Mouse (Mus musculus) MEL (cell line): ENCODE measurements around the gene A730015C16Rik. TPM values are rescaled to one million over a fixed set of nuclear protein-coding genes. Genes with fewer than 3 reads are reported as not detected.

Source experiments
- DNase-seq: peaks from one replicate; pipeline ENCODE4 v3.0.0; 2011; ENCODE audit warnings: low read depth, low spot score
- H3K27ac ChIP-seq: 2 replicates; pipeline ENCODE4 v1.5.1; 2012; ENCODE audit warnings: low read depth, mild to moderate bottlenecking, control low read depth, low read length, moderate library complexity; ENCODE audit not compliant: control insufficient read depth
- H3K27me3 ChIP-seq, 2 experiments: fragments of 150-350 bp in 1 of 2; sonication (generic) in 1 of 2; 2 replicates each; pipeline ENCODE4 v1.6.1; 2012; ENCODE audit warnings: low read length in 2 of 2, mild to moderate bottlenecking in 2 of 2, improper control_type of control experiment in 1 of 2, moderate library complexity in 1 of 2; ENCODE audit not compliant: insufficient read depth in 2 of 2, control insufficient read depth in 1 of 2
- H3K36me3 ChIP-seq, 2 experiments: 2 replicates each; pipeline ENCODE4 v1.6.1; 2012 to 2014; ENCODE audit warnings: low read length in 2 of 2, improper control_type of control experiment in 1 of 2, inconsistent platforms in 1 of 2, mild to moderate bottlenecking in 1 of 2; ENCODE audit not compliant: insufficient read depth in 2 of 2, control insufficient read depth in 1 of 2
- H3K4me1 ChIP-seq, 2 experiments: fragments of 150-350 bp in 1 of 2; sonication (generic) in 1 of 2; 2 replicates each; pipeline ENCODE4 v1.6.1; 2012; ENCODE audit warnings: low read length in 2 of 2, improper control_type of control experiment in 1 of 2, mild to moderate bottlenecking in 1 of 2; ENCODE audit not compliant: insufficient read depth in 2 of 2, control insufficient read depth in 1 of 2
- H3K4me3 ChIP-seq, 2 experiments: fragments of 150-350 bp in 1 of 2; sonication (generic) in 1 of 2; 2 replicates each; pipeline ENCODE4 v1.5.1; 2012; ENCODE audit warnings: low read depth in 2 of 2, low read length in 2 of 2, mild to moderate bottlenecking in 2 of 2, moderate library complexity in 2 of 2, control low read depth in 1 of 2, improper control_type of control experiment in 1 of 2; ENCODE audit not compliant: control insufficient read depth in 1 of 2, insufficient read depth in 1 of 2
- H3K79me2 ChIP-seq: 2 replicates; pipeline ENCODE4 v1.6.1; 2012; ENCODE audit warnings: mild to moderate bottlenecking, low read length, moderate library complexity; ENCODE audit not compliant: control insufficient read depth, poor library complexity, insufficient read depth
- H3K9ac ChIP-seq: 2 replicates; pipeline ENCODE4 v1.6.1; 2012; ENCODE audit warnings: low read depth, mild to moderate bottlenecking, control low read depth, low read length, moderate library complexity; ENCODE audit not compliant: control insufficient read depth, poor library complexity, severe bottlenecking
- H3K9me3 ChIP-seq: fragments of 150-350 bp; sonication (generic); replicated peaks from 2 replicates; pipeline ENCODE4 v1.6.1; 2012; ENCODE audit warnings: mild to moderate bottlenecking, low read length, improper control_type of control experiment, moderate library complexity; ENCODE audit not compliant: insufficient read depth
- BHLHE40 ChIP-seq: IDR thresholded peaks from 2 replicates; pipeline ENCODE4 v1.6.1; 2012; ENCODE audit warnings: low read depth, mild to moderate bottlenecking, inconsistent platforms, low read length, improper control_type of control experiment, borderline replicate concordance
- CHD1 ChIP-seq: IDR thresholded peaks from 2 replicates; pipeline ENCODE4 v1.6.1; 2012; ENCODE audit warnings: low read depth, mild to moderate bottlenecking, inconsistent platforms, low read length, improper control_type of control experiment
- CHD2 ChIP-seq: IDR thresholded peaks from 2 replicates; pipeline ENCODE4 v1.6.1; 2011; ENCODE audit warnings: low read length, improper control_type of control experiment
- CTCF ChIP-seq, 3 experiments: IDR thresholded peaks in 2 of 3; conservative IDR thresholded peaks in 1 of 3; 2 replicates each; pipeline ENCODE4 v1.5.1; 2011 to 2012; ENCODE audit warnings: low read length in 3 of 3, low read depth in 2 of 3, mild to moderate bottlenecking in 2 of 3, improper control_type of control experiment in 1 of 3, inconsistent platforms in 1 of 3, mixed read lengths in 1 of 3, moderate library complexity in 1 of 3; ENCODE audit not compliant: control insufficient read depth in 1 of 3, insufficient read depth in 1 of 3, poor library complexity in 1 of 3, severe bottlenecking in 1 of 3
- E2F4 ChIP-seq: IDR thresholded peaks from 2 replicates; pipeline ENCODE4 v1.6.1; 2011; ENCODE audit warnings: low read depth, low read length, improper control_type of control experiment, borderline replicate concordance
- EP300 ChIP-seq, 2 experiments: IDR thresholded peaks; 2 replicates each; pipeline ENCODE4 v1.6.1; 2011; ENCODE audit warnings: improper control_type of control experiment in 2 of 2, low read length in 2 of 2, low read depth in 1 of 2, mild to moderate bottlenecking in 1 of 2
- ETS1 ChIP-seq: IDR thresholded peaks from 2 replicates; pipeline ENCODE4 v1.6.1; 2012; ENCODE audit warnings: low read depth, mild to moderate bottlenecking, inconsistent platforms, low read length, improper control_type of control experiment, moderate library complexity
- GABPA ChIP-seq: IDR thresholded peaks from 2 replicates; pipeline ENCODE4 v1.6.1; 2012; ENCODE audit warnings: low read depth, mild to moderate bottlenecking, inconsistent platforms, low read length, improper control_type of control experiment, moderate library complexity
- GATA1 ChIP-seq: IDR thresholded peaks from 2 replicates; pipeline ENCODE4 v1.6.1; 2011; ENCODE audit warnings: low read depth, low read length, improper control_type of control experiment
- HCFC1 ChIP-seq: IDR thresholded peaks from 2 replicates; pipeline ENCODE4 v1.6.1; 2012; ENCODE audit warnings: low read depth, mild to moderate bottlenecking, inconsistent platforms, low read length, improper control_type of control experiment, moderate library complexity
- JUND ChIP-seq: IDR thresholded peaks from 2 replicates; pipeline ENCODE4 v1.6.1; 2011; ENCODE audit warnings: low read depth, mild to moderate bottlenecking, improper control_type of control experiment, low read length
- KAT2A ChIP-seq: conservative IDR thresholded peaks from 2 replicates; pipeline ENCODE4 v1.6.1; 2012; ENCODE audit warnings: low read depth, low read length, improper control_type of control experiment, inconsistent platforms
- MAFK ChIP-seq: IDR thresholded peaks from 2 replicates; pipeline ENCODE4 v1.6.1; 2011; ENCODE audit warnings: low read depth, mild to moderate bottlenecking, low read length, improper control_type of control experiment, borderline replicate concordance
- MAX ChIP-seq: IDR thresholded peaks from 2 replicates; pipeline ENCODE4 v1.6.1; 2011; ENCODE audit warnings: low read length, improper control_type of control experiment
- MAZ ChIP-seq: IDR thresholded peaks from 2 replicates; pipeline ENCODE4 v1.6.1; 2012; ENCODE audit warnings: low read depth, mild to moderate bottlenecking, inconsistent platforms, low read length, improper control_type of control experiment
- MEF2A ChIP-seq: IDR thresholded peaks from 2 replicates; pipeline ENCODE4 v1.6.1; 2014; ENCODE audit warnings: low read depth, mild to moderate bottlenecking, inconsistent platforms, low read length, improper control_type of control experiment; ENCODE audit not compliant: poor library complexity, insufficient replicate concordance, severe bottlenecking; ENCODE audit errors: extremely low read depth
- NELFE ChIP-seq: IDR thresholded peaks from 2 replicates; pipeline ENCODE4 v1.6.1; 2011; ENCODE audit warnings: low read depth, low read length, improper control_type of control experiment
- NRF1 ChIP-seq: IDR thresholded peaks from 2 replicates; pipeline ENCODE4 v1.6.1; 2014; ENCODE audit warnings: low read depth, mild to moderate bottlenecking, inconsistent platforms, low read length, improper control_type of control experiment, moderate library complexity; ENCODE audit not compliant: poor library complexity, insufficient read depth, severe bottlenecking
- POLR2A ChIP-seq, 2 experiments: IDR thresholded peaks; 2 replicates each; pipeline ENCODE4 v1.6.1; 2011 to 2012; ENCODE audit warnings: low read length in 2 of 2, mild to moderate bottlenecking in 2 of 2, control low read depth in 1 of 2, improper control_type of control experiment in 1 of 2, low read depth in 1 of 2, moderate library complexity in 1 of 2; ENCODE audit not compliant: control insufficient read depth in 1 of 2, insufficient read depth in 1 of 2, poor library complexity in 1 of 2
- POLR2AphosphoS2 ChIP-seq: IDR thresholded peaks from 2 replicates; pipeline ENCODE4 v1.6.1; 2011; ENCODE audit warnings: low read length, improper control_type of control experiment
- POLR2AphosphoS5 ChIP-seq: IDR thresholded peaks from 2 replicates; pipeline ENCODE4 v1.6.1; 2012; ENCODE audit warnings: low read depth, borderline replicate concordance, mild to moderate bottlenecking, inconsistent platforms, low read length, moderate library complexity, mixed read lengths
- RAD21 ChIP-seq: IDR thresholded peaks from 2 replicates; pipeline ENCODE4 v1.6.1; 2011; ENCODE audit warnings: mild to moderate bottlenecking, low read depth, low read length, improper control_type of control experiment
- SIN3A ChIP-seq: IDR thresholded peaks from 2 replicates; pipeline ENCODE4 v1.6.1; 2012; ENCODE audit warnings: low read length, improper control_type of control experiment, inconsistent platforms
- SMC3 ChIP-seq: IDR thresholded peaks from 2 replicates; pipeline ENCODE4 v1.6.1; 2011; ENCODE audit warnings: low read depth, low read length, improper control_type of control experiment
- TBP ChIP-seq: IDR thresholded peaks from 2 replicates; pipeline ENCODE4 v1.8.0; 2011; ENCODE audit warnings: low read depth, low read length, improper control_type of control experiment
- TCF12 ChIP-seq: IDR thresholded peaks from 2 replicates; pipeline ENCODE4 v1.6.1; 2014; ENCODE audit warnings: low read depth, mild to moderate bottlenecking, inconsistent platforms, low read length, improper control_type of control experiment, moderate library complexity
- UBTF ChIP-seq: IDR thresholded peaks from 2 replicates; pipeline ENCODE4 v1.6.1; 2012; ENCODE audit warnings: low read depth, mild to moderate bottlenecking, inconsistent platforms, low read length, improper control_type of control experiment, moderate library complexity, borderline replicate concordance; ENCODE audit not compliant: insufficient read depth
- USF2 ChIP-seq, 2 experiments: IDR thresholded peaks; 2 replicates each; pipeline ENCODE4 v1.6.1; 2011 to 2012; ENCODE audit warnings: improper control_type of control experiment in 2 of 2, low read length in 2 of 2, borderline replicate concordance in 1 of 2, inconsistent platforms in 1 of 2, low read depth in 1 of 2, mild to moderate bottlenecking in 1 of 2; ENCODE audit not compliant: insufficient read depth in 1 of 2
- ZC3H11A ChIP-seq: IDR thresholded peaks from 2 replicates; pipeline ENCODE4 v1.6.1; 2012; ENCODE audit warnings: low read depth, mild to moderate bottlenecking, inconsistent platforms, low read length, improper control_type of control experiment
- ZKSCAN1 ChIP-seq: IDR thresholded peaks from 2 replicates; pipeline ENCODE4 v1.6.1; 2012; ENCODE audit warnings: low read depth, mild to moderate bottlenecking, inconsistent platforms, low read length, improper control_type of control experiment, moderate library complexity
- ZMIZ1 ChIP-seq: IDR thresholded peaks from 2 replicates; pipeline ENCODE4 v1.6.1; 2012; ENCODE audit warnings: low read depth, mild to moderate bottlenecking, inconsistent platforms, low read length, improper control_type of control experiment, moderate library complexity
- ZNF384 ChIP-seq: IDR thresholded peaks from 2 replicates; pipeline ENCODE4 v1.6.1; 2012; ENCODE audit warnings: low read depth, mild to moderate bottlenecking, inconsistent platforms, low read length, improper control_type of control experiment
- polyA plus RNA-seq, 2 experiments: library from polyadenylated mRNA; stranded (reverse) in 1 of 2; unstranded in 1 of 2; fragments of >175 nt in 1 of 2; fragments of >200 nt in 1 of 2; gene quantifications; 2 replicates each; pipeline versions ENCODE4 v1.2.1 to v1.2.4; 2012; ENCODE audit warnings: low replicate concordance in 2 of 2, low read depth in 1 of 2; ENCODE audit not compliant: insufficient read length in 2 of 2, insufficient read depth in 1 of 2, missing spikeins in 1 of 2
- total RNA-seq: library from RNA; depleted of rRNA; stranded (reverse); fragments of 300-350 nt; gene quantifications from 2 replicates; pipeline ENCODE4 v1.2.3, GENCODE M21; 2012

The A730015C16Rik gene
- total and polyA plus RNA-seq, 3 experiments = 0.56 to 11.6 TPM; not detected in 1

GRCm38 (mm10) chr4:108834115-108834970 lies 14.1 kb downstream of the A730015C16Rik start, which contains the start of gene Txndc12 (continued):
- no peak for TF ChIP-seq ZKSCAN1
- peak; percentile 83 for TF ChIP-seq GATA1
- TF ChIP-seq NELFE = peak; percentile 85
- TF ChIP-seq ZMIZ1 = peak; percentile 98

GRCm38 (mm10) chr4:108833828-108834114 lies 14.6 kb downstream of the A730015C16Rik start:
- peaks cover 5 to 9% of the 10 kb centered on the region in 2 experiments for H3K4me1 ChIP-seq
- H3K27ac ChIP-seq = peak overlapping the region; percentile 96
- H3K9me3 ChIP-seq = no peaks in the 10 kb centered on the region
- H3K79me2 ChIP-seq = peaks cover 33% of the 10 kb centered on the region
- peak overlapping the region; percentile 79 to 88 for H3K4me3 ChIP-seq
- peak overlapping the region; percentile 76 for H3K9ac ChIP-seq
- H3K27me3 ChIP-seq = no peaks in the 10 kb centered on the region
- no peak for DNase-seq
- peaks cover 0 to 24% of the 10 kb centered on the region in 2 experiments; a peak in 2 of 4 replicates for H3K36me3 ChIP-seq
- TF ChIP-seq GABPA = 0 out of 2 replicates have a peak, but pooled peaks have one; percentile 43
- no peak for TF ChIP-seq TBP
- no peak for TF ChIP-seq UBTF
- no peak for TF ChIP-seq MAZ
- TF ChIP-seq TCF12 = no peak
- no peak for TF ChIP-seq CTCF (IDR thresholded peaks at IDR 0.05 in 2 of 3, conservative IDR thresholded peaks at IDR 0.05 in 1 of 3; ENCODE audit: control insufficient read depth in 1 of 3, insufficient read depth in 1 of 3, low read depth in 2 of 3, low read length in 3 of 3, poor library complexity in 1 of 3, severe bottlenecking in 1 of 3)
- TF ChIP-seq RAD21 = no peak
- no peak for TF ChIP-seq BHLHE40
- no peak for TF ChIP-seq CHD1
- TF ChIP-seq USF2 (IDR thresholded peaks at IDR 0.05; ENCODE audit: borderline replicate concordance in 1 of 2, insufficient read depth in 1 of 2, low read depth in 1 of 2, low read length in 2 of 2) = no peak
- TF ChIP-seq SIN3A = no peak
- no peak for TF ChIP-seq NRF1
- peak; percentile 49; the same call in 1 of the 2 replicates for TF ChIP-seq KAT2A
- no peak for TF ChIP-seq HCFC1
- 0 out of 2 replicates have a peak, but pooled peaks have one; percentile 24 for TF ChIP-seq JUND
- TF ChIP-seq MAFK = no peak
- TF ChIP-seq POLR2AphosphoS2 = no peak
- TF ChIP-seq MEF2A = no peak
- peak in 1 of 2 experiments; percentile 22; a peak in 2 of 4 replicates for TF ChIP-seq POLR2A (IDR thresholded peaks at IDR 0.05; ENCODE audit: control insufficient read depth in 1 of 2, insufficient read depth in 1 of 2, low read depth in 1 of 2, low read length in 2 of 2, poor library complexity in 1 of 2)
- TF ChIP-seq CHD2 = peak; percentile 31
- 0 out of 2 replicates have a peak, but pooled peaks have one; percentile 48 for TF ChIP-seq NELFE
- no peak for TF ChIP-seq ZC3H11A
- no peak for TF ChIP-seq ZMIZ1
- no peak for TF ChIP-seq ETS1
- 0 out of 2 replicates have a peak, but pooled peaks have one; percentile 83 for TF ChIP-seq POLR2AphosphoS5
- no peak for TF ChIP-seq GATA1
- no peak for TF ChIP-seq SMC3
- 0 out of 2 replicates have a peak, but pooled peaks have one; percentile 42 for TF ChIP-seq ZKSCAN1
- peak; percentile 12 to 29; a peak in 1 of 4 replicates for TF ChIP-seq EP300 (IDR thresholded peaks at IDR 0.05; ENCODE audit: low read depth in 1 of 2, low read length in 2 of 2)
- peak; percentile 7 for TF ChIP-seq MAX
- TF ChIP-seq E2F4 = no peak
- TF ChIP-seq ZNF384 = no peak
